Mouse (Mus musculus) forebrain, postnatal 0 days (tissue): ENCODE measurements around the gene Rbms3. TPM values are rescaled to one million over a fixed set of nuclear protein-coding genes. Genes with fewer than 3 reads are reported as not detected.
A peak's percentile ranks its signal among the peaks of the same experiment; 100 is the strongest.

Experiments
- ATAC-seq: fragments of 200-750 bp; cut with Nextera tagmentation; 2 replicates; pipeline ENCODE4 v1.8.0; 2017; ENCODE audit warnings: mild to moderate bottlenecking, moderate library complexity
- DNase-seq: peaks from one replicate; pipeline ENCODE4 v3.0.0-alpha.2; 2015
- H3K27ac ChIP-seq: fragments of 300-500 bp; sonication (generic); 2 replicates; pipeline ENCODE4 v1.5.1; 2014; ENCODE audit warnings: low read depth, mild to moderate bottlenecking, antibody characterized with exemption, low read length, moderate library complexity, mixed read lengths
- H3K27me3 ChIP-seq: fragments of 300-500 bp; sonication (generic); 2 replicates; pipeline ENCODE4 v1.6.1; 2014; ENCODE audit warnings: mild to moderate bottlenecking, low read length, mixed read lengths; ENCODE audit not compliant: insufficient read depth
- H3K36me3 ChIP-seq: fragments of 300-500 bp; sonication (generic); 2 replicates; pipeline ENCODE4 v1.6.1; 2014; ENCODE audit warnings: mild to moderate bottlenecking, moderate library complexity; ENCODE audit not compliant: insufficient read depth
- H3K4me1 ChIP-seq: fragments of 300-500 bp; sonication (generic); 2 replicates; pipeline ENCODE4 v1.6.1; 2014; ENCODE audit warnings: antibody characterized with exemption; ENCODE audit not compliant: insufficient read depth
- H3K4me2 ChIP-seq: fragments of 300-500 bp; sonication (generic); 2 replicates; pipeline ENCODE4 v1.6.1; 2014; ENCODE audit warnings: low read depth, mild to moderate bottlenecking, moderate library complexity
- H3K4me3 ChIP-seq: fragments of 300-500 bp; sonication (generic); 2 replicates; pipeline ENCODE4 v1.5.1; 2014; ENCODE audit warnings: low read depth, low read length, mixed read lengths
- H3K9ac ChIP-seq: fragments of 300-500 bp; sonication (generic); 2 replicates; pipeline ENCODE4 v1.6.1; 2014; ENCODE audit warnings: mild to moderate bottlenecking
- H3K9me3 ChIP-seq: fragments of 300-500 bp; sonication (generic); 2 replicates; pipeline ENCODE4 v1.6.1; 2016; ENCODE audit warnings: low read length
- CTCF ChIP-seq: sonication (generic); IDR thresholded peaks from 2 replicates; pipeline ENCODE4 v1.5.1; 2016; ENCODE audit warnings: antibody characterized with exemption, control low read depth, low read depth
- WGBS: fragments of 180-500 bp; shearing (Covaris S2); extraction: QIAGEN DNeasy Blood & Tissue Kit; methylation state at CpG from one replicate; pipeline ENCODE4 v1.1.7; 2014; 5-methylcytosine and 5-hydroxymethylcytosine counted together
- polyA plus RNA-seq: library from polyadenylated mRNA; unstranded; fragments of >200 nt; fragmentation: Nextera tagmentation; extraction: Ambion mirVana; gene quantifications from 2 replicates; pipeline ENCODE4 v1.2.1, GENCODE M21; 2015
- total RNA-seq: library from RNA; depleted of rRNA; stranded (reverse); fragments of >200 nt; gene quantifications from 2 replicates; pipeline ENCODE4 v1.2.3, GENCODE M21; 2014

The Rbms3 gene
- total and polyA plus RNA-seq, 2 experiments from 2014 or later, result 29.9 to 38.8 TPM

DNA sequence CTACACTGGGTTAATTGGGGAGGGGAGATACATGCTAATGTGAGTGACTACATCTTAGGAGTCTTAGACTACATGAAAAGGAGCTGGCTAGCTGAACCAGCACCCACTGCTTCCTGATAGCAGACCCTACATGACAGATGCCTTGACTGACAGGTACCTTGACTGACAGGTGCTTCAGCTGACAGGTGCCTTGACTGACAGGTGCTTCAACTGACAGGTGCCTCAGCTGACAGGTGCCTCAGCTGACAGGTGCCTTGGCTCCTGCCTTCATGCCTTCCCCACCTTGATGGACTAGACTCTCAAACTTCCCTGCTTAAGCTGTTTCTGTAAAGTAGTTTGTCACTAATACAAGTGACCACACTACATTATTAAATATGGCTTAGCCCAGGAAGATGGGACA, 232.6 kb downstream of the Rbms3 start:
- Histone ChIP-seq H3K36me3 (no peaks in the 10 kb centered on the region), H3K4me1 (no peaks in the 10 kb centered on the region), H3K9me3 (no peaks in the 10 kb centered on the region), H3K4me3 (no peak overlapping the region), H3K9ac (no peak overlapping the region), H3K27ac (no peak overlapping the region), H3K27me3 (no peaks in the 10 kb centered on the region), H3K4me2 (no peak overlapping the region)
- ATAC-seq, result no peak
- no peak for DNase-seq
- no peak for TF ChIP-seq CTCF

DNA sequence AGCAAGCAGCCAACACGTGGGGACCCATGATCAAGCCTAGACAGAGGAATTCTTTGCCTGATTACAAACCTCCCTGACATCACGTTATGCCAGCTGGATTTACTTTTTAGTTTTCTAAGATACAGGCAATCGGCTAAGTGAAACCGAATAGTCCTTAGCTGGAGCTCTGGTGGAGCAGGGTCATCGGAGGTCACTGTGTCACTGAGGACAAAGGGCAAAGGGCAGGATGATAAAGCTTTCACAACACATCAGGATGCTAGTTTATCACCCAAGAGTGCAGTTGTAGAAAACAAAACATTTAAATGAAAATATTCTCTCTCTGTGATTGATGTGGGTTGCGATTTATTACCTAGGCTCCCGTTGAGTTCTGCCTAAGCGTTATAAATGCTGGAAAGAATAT, 233.1 kb downstream of the Rbms3 start:
- no peaks in the 10 kb centered on the region for H3K4me1 ChIP-seq
- H3K9ac ChIP-seq, result no peak overlapping the region
- DNase-seq, result no peak
- no peak overlapping the region for H3K27ac ChIP-seq
- H3K4me3 ChIP-seq, result no peak overlapping the region
- no peaks in the 10 kb centered on the region for H3K27me3 ChIP-seq
- no peak for TF ChIP-seq CTCF
- H3K9me3 ChIP-seq, result no peaks in the 10 kb centered on the region
- no peaks in the 10 kb centered on the region for H3K36me3 ChIP-seq
- no peak overlapping the region for H3K4me2 ChIP-seq
- 86% methylated on average over 8 of the region's 8 CpGs for WGBS
- ATAC-seq, result no peak

DNA sequence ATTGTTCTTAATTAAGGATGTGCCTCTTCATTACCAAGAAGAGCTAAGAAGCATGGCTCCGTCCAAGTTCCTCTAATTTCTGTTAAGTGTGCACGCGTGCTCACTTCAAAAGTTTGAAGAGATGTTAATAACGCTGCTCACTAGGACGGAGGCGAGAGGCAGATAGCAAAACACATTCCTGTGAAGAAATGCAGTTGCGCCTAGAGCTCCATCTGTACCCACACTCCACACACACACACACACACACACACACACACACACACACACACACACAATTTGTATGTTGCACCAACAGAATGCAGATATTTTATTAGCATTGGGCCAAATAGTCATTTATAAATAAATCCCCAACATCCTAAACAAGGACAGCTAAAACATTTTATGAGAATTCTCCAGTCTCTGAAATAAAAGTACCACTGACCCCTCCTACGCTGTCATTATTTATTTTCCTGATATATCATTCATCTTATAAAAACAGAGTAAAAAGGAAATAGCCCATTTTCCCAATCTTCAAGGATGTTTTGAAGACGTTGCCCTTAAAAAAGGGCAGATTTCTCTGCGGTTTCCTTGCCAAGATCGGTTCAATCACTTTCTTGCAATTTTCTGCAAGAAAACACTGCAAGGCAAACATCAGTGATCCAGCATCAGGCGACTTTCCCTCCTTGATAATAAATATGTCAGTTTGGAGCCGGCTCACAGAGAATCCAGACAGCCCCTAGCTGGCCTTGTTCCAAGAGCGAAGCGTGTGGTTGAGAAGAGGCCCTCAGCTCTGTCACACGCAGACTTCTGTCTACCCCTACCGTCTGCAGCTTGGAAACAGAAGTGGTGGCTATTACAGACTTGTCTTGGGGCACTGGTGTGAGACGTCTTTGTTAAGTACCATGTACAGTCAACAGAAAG, 235.8 kb downstream of the Rbms3 start:
- Histone ChIP-seq H3K4me1 (no peaks in the 10 kb centered on the region), H3K27ac (no peak overlapping the region), H3K36me3 (no peaks in the 10 kb centered on the region), H3K9ac (no peak overlapping the region), H3K4me2 (no peak overlapping the region), H3K27me3 (no peaks in the 10 kb centered on the region), H3K4me3 (no peak overlapping the region), H3K9me3 (no peaks in the 10 kb centered on the region)
- DNase-seq (peak; percentile 77), ATAC-seq (peak; percentile 50; the same call in 1 of the 2 replicates)
- peak; percentile 31 for TF ChIP-seq CTCF
- 40% methylated on average over 18 of the region's 18 CpGs for WGBS

DNA sequence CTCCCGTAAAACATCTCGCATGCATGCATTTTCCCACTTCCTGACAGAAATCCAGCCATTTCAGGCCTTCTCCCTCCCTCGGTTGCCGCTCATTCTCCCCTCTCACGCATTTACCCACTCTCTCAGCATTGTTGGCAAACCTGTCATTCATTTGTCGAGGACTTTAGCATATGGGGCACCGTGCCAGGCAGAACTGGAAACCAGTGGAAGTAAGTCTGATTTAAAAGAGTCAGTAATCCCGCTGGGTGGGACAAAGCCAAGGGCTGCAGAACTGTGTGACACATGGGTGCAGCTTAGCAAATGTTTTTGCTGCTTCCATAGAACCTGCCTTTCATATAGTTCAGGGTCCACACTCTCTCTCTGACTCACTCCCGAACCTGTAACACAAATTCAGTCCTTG, 241.7 kb downstream of the Rbms3 start:
- Histone ChIP-seq H3K4me3 (no peak overlapping the region), H3K9ac (no peak overlapping the region), H3K9me3 (no peaks in the 10 kb centered on the region), H3K4me2 (no peak overlapping the region), H3K36me3 (no peaks in the 10 kb centered on the region), H3K27me3 (peaks cover 10% of the 10 kb centered on the region), H3K4me1 (no peaks in the 10 kb centered on the region), H3K27ac (no peak overlapping the region)
- peak; percentile 77 for DNase-seq
- no peak; the same call in 1 of the 2 replicates for ATAC-seq
- WGBS, result 32% methylated on average over 9 of the region's 9 CpGs
- no peak for TF ChIP-seq CTCF

DNA sequence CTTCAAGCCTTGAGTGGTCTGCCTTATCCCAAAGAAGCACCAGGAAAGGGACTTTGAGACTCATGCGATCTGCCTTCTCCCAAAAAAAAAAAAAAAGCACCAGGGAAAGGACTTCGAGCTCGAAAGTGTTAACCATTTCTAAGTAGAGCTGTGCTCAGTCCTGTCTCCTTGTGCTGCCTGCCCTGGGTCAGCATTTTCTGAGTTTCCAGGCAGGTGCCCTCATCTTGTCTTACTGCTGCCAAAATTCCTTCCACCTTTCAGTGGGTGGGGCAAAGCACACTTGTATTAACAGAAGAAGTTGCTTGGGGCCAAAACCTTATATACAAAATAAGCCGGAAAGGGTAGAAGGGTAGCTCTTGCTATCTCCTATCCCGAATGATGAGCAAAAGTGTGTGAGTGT, 248.8 kb downstream of the Rbms3 start:
- no peaks in the 10 kb centered on the region for H3K36me3 ChIP-seq
- ATAC-seq, result no peak
- no peak for DNase-seq
- H3K27ac ChIP-seq, result no peak overlapping the region
- WGBS, result 73% methylated on average over 5 of the region's 5 CpGs
- no peaks in the 10 kb centered on the region for H3K9me3 ChIP-seq
- H3K27me3 ChIP-seq, result peaks cover 7% of the 10 kb centered on the region; the same call in 1 of the 2 replicates
- H3K9ac ChIP-seq, result no peak overlapping the region
- TF ChIP-seq CTCF, result no peak
- no peak overlapping the region for H3K4me3 ChIP-seq
- H3K4me2 ChIP-seq, result no peak overlapping the region
- H3K4me1 ChIP-seq, result no peaks in the 10 kb centered on the region

DNA sequence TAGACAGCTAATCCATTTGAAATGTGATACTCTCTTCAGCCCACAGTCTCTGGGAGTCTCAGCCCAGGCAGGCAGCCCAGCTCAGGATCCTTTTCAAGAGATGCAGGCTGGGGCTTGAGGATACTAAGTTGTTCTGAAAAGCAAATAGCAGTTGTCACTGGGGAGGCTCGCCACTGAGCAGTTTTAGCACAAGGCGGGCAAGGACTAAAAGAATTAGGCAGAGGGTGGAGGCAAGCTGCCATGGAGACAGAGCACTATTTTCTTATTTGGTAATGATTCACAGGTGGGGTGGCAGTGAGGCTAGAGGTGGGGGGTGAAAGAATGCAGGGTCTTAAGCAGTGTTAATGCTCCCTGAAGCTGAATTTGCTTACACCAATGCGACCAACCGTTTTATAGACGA, 249.6 kb downstream of the Rbms3 start:
- Histone ChIP-seq H3K9ac (no peak overlapping the region), H3K9me3 (no peaks in the 10 kb centered on the region), H3K27ac (no peak overlapping the region), H3K4me1 (no peaks in the 10 kb centered on the region), H3K4me3 (no peak overlapping the region), H3K27me3 (peaks cover 6% of the 10 kb centered on the region; the same call in 1 of the 2 replicates), H3K4me2 (no peak overlapping the region), H3K36me3 (no peaks in the 10 kb centered on the region)
- DNase-seq (no peak), ATAC-seq (no peak)
- TF ChIP-seq CTCF, result no peak
- WGBS, result 12% methylated on average over 5 of the region's 5 CpGs

DNA sequence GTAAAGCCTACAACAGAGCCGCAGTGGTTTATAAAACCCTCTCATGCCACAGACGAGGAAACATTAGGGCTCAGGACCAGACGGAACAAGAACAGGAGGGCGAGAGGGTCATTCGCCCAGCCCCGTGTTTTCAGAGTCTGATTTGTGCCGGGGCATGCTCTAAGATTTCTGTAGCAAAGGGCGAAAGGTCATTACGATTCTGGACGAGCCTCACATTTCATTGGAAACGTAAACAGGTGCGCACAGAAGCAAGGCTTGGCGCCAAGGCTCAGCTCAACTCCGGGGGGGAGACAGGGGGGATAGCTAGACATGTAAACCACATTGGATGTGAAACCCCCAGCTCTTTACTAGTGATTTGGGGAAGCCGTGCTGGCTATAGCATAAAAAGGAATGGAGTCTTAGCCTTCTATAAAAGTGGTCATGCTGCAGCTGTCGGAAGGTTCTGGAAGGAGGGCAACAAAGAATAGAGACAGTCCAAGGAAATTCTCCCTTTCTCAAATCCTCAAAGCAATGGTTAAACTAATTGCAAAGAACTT, 250.2 kb downstream of the Rbms3 start:
- no peak overlapping the region for H3K9ac ChIP-seq
- DNase-seq (no peak), ATAC-seq (no peak)
- H3K27me3 ChIP-seq, result peaks cover 6% of the 10 kb centered on the region; the same call in 1 of the 2 replicates
- H3K4me3 ChIP-seq, result no peak overlapping the region
- H3K36me3 ChIP-seq, result no peaks in the 10 kb centered on the region
- TF ChIP-seq CTCF, result no peak
- no peak overlapping the region for H3K4me2 ChIP-seq
- no peak overlapping the region for H3K27ac ChIP-seq
- no peaks in the 10 kb centered on the region for H3K4me1 ChIP-seq
- H3K9me3 ChIP-seq, result no peaks in the 10 kb centered on the region
- WGBS, result 47% methylated on average over 16 of the region's 16 CpGs
